Mouse (Mus musculus): ENCODE results near the gene Kif2a.
"Not testable (repeated sequence)": the region's sequence is repeated elsewhere in the genome, so short reads cannot be mapped to it uniquely, and the experiment has no call there.

Kif2a gene

DNA sequence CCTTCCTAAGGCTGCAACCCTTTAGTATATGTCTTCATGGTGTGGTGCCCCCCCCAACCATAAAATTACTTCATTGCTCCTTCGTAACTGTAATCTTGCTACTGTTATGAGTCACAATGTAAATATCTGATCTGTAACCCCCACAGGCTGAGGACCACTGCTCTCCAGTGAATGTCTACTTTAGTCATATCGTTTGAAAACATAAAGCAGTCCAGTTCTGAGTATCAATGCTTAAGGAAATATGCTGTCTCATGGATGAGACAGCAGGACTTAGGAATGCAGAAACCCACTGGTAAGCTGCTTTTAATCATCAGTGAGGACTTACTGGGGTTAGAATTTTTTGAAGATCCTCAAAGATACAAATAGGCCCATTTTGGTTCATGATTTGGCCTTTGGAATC lies 2.5 kb downstream of the Kif2a start:
- no peak for DNase-seq (ENCODE audit: low spot score)

- no peak for DNase-seq (ENCODE audit: low spot score)
Observed at GRCm38 (mm10) chr13:107013926-107014325, 8.0 kb downstream of the Kif2a start.

- no peak for DNase-seq (ENCODE audit: low spot score)
Observed at GRCm38 (mm10) chr13:107011618-107012017, 10.3 kb downstream of the Kif2a start.

- no peak for DNase-seq (ENCODE audit: low spot score)
Observed at GRCm38 (mm10) chr13:107008174-107008573, 13.8 kb downstream of the Kif2a start.

DNA sequence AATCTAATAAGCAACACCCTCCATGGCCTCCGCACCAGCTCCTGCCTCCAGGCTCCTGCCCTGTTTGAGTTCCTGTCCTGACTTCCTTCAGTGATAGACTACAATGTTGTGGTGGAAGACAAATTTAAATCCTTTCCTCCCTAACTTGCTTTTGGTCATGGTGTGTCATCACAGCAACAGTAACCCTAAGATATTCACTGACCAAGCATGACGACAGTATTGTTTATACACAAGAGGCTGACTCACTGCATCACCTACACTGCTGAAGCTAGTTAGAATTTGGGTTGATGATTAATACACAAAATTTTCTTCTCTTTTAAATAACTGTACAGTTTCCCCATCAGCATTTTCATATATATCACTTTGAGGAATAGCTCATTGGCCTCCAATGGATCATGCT lies 18.7 kb downstream of the Kif2a start:
- DNase-seq (ENCODE audit: low spot score): no peak

GRCm38 (mm10) chr13:106998671-106999070 lies 23.3 kb downstream of the Kif2a start:
- DNase-seq (ENCODE audit: low spot score): no peak

DNA sequence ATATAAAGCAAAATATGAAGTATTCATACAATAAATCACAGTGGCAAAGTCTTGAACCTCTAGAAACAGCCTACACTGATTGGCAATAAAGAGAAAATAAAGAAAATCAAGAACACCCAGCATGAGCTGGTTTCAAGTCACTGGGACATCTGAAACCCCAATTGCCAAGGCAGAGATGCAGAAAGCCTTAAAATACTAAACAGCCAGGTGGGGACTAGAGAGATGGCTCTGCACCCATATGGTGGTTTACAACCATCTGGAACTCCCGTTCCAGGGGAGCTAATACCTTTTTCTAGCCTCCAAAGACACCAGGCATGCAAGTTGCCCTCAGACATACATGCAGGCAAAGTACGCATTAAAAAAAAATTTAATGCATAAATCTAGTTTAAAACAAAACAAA lies 23.9 kb downstream of the Kif2a start:
- no peak for DNase-seq (ENCODE audit: low spot score)

- not testable (repeated sequence) for DNase-seq (ENCODE audit: low spot score)
Observed at GRCm38 (mm10) chr13:106997557-106997956, 24.4 kb downstream of the Kif2a start.

GRCm38 (mm10) chr13:106996891-106997290 lies 25.0 kb downstream of the Kif2a start:
- no peak for DNase-seq (ENCODE audit: low spot score)

GRCm38 (mm10) chr13:106961496-106961895 lies 60.4 kb downstream of the Kif2a start:
- DNase-seq (ENCODE audit: low spot score): no peak

DNA sequence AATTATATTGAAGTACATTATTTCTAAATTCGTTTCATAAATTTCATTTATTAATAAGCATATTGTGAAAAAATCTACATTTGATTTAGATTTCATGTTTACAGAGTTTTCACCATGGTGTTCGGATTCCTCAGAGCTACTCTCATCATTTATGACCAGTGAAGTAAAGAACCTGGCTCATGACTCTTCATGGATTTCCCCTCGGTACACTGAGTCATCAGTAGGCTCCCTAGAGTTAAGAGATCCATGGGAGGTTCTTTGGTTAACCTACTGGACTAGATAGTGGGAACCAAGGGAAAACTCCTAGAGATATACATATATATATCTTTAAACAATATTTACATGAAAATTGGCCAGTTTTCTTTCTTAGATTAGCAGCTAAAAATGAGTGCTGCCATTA lies 61.4 kb downstream of the Kif2a start:
- no peak for DNase-seq (ENCODE audit: low spot score)

GRCm38 (mm10) chr13:106958286-106958685 lies 63.6 kb downstream of the Kif2a start:
- no peak for DNase-seq (ENCODE audit: low spot score)

- DNase-seq (ENCODE audit: low spot score): no peak
Observed at GRCm38 (mm10) chr13:106957554-106957953, 64.4 kb downstream of the Kif2a start.

DNA sequence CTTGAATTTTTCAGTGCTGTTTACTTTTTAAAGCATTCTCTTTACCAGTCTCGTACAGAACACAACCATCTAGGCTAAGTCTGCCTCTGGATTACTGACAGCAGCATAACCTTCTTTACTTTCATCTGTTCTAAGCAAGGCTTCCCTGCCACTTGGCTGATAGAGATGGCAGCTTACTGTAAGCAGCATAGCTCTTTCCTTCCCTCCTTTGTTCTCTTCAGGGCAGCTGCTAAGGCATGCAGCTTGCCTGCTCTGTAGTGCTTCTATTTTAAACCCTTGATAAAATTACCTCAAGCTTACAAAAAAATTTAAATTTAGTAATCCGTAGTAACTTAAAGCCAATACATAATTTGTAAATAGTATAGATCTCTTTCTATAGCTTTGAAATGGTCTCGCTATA lies 67.0 kb downstream of the Kif2a start:
- DNase-seq (ENCODE audit: low spot score): no peak

GRCm38 (mm10) chr13:106947583-106947982 lies 74.3 kb downstream of the Kif2a start:
- no peak for DNase-seq (ENCODE audit: low spot score)

DNA sequence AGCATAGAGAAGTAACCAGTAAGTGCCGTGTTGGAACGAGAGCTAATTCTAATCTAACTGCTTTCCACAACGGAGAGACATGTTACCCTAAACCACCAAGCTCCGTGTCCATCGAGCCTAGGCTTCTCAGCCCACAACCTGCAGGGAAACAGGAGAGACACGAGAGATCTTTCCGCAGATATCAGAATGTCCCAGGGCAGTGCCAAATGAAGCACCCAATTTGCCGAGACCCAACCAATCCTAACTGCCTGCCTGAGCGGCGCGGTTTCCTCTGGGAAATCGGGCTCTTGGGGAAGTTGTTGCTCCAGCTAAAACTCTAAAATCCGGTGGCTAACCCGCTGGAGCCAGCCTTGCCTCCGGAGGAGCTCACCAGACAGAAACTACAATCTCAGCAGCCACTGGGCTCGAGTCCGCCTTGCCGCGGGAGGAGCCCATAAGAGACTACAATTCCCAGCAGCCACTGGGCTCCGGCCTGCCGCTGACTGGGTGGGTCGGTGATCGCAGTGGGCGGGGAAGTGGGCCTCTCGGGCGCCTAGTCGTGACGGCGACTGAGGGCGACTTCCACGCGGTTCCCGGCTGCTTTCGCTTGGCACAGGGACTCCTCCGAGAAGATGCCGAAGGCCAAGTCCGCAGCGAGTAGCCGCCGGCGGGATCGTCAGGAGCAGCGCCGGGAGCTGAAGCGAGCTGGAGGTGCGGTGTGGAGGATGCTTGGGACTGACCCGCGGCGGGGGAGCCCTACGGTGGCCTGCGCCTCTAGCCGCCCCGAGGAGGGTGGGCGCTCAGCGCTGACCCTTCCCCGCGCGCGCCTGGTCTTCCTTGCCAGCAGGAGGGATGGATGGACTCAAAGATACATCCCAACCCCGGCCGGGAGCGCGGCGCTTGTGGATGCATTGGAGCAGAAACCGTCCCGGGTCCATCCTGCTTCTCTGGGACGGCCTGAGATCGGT lies 75.1 kb downstream of the Kif2a start, which contains the start of gene Dimt1:
TSS of gene Dimt1 (plus strand) at position 534 of the 947 bp plus-strand sequence.
- DNase-seq (ENCODE audit: low spot score): peak; percentile 82

- DNase-seq (ENCODE audit: low spot score): no peak
Observed at GRCm38 (mm10) chr13:106945518-106945917, 76.4 kb downstream of the Kif2a start.

- DNase-seq (ENCODE audit: low spot score): no peak
Observed at GRCm38 (mm10) chr13:106942721-106943120, 79.2 kb downstream of the Kif2a start.

- no peak for DNase-seq (ENCODE audit: low spot score)
Observed at GRCm38 (mm10) chr13:106941211-106941976, 80.5 kb downstream of the Kif2a start.

- DNase-seq (ENCODE audit: low spot score): no peak
Observed at GRCm38 (mm10) chr13:106937138-106937472, 84.8 kb downstream of the Kif2a start.

DNA sequence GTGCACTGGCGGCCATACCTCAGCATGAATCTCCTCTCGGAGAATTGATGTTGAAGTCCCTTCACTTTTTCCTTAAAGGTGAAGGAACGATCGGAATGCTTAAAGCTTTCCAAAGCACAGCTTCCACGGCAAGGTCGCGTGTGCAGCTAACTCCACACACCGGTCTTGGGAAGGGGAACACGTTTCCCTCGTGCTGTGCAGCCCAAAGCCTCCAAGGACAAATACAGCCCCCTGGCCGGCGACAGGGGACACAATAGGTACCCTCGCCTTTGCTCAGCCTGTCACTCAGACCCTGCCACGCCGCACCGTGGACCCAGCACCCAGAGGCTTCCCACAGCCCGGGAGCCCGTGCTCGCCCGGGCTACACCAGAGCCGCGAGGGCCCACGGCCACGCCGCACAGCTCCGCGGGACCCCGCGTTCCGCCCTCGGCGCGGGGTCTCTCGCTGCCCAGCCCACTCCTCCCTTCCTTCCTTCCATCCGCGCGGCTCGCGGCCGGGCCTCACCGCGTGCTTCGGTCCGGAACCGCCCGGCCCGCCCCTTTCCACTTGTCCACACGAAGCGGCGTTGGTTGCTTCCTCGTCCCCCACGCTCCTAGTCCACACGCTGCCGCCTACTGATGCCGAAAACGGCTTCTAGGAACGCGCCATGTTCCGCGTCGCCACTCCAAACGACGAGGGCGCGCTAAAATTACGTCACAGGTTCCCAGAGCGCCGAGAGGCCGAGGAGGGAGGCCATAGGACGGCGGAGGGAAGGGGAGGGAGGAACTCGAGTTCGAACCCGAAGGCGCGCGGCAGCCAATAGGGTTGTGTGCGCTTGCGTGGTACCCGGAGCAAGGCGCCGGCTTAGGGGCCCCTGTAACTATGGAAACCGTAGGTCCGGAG lies 85.4 kb downstream of the Kif2a start, which contains the start of gene Ipo11:
TSS of gene Ipo11 (minus strand) at position 703 of the 882 bp plus-strand sequence.
- DNase-seq (ENCODE audit: low spot score): peak; percentile 65

DNA sequence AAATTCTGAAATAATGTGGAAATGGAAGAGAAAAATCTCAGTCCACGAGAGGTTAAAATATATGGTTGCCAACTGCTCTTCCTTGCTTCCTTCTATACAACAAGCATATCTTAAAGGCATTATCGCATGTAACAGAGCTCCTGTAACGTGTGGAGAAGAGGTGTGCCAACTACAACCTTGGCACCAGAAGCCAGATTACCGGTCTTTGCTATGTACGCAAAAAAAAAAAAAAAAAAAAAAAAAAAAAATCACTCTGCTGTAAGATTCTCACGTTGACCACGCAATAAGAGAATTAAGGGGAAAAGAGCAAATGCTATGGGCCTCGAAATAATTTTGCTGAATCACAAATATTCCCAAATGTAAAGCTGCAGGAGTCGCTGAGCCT lies 86.1 kb downstream of the Kif2a start:
- no peak for DNase-seq (ENCODE audit: low spot score)

Measured in layer of hippocampus, adult 9-10 months (tissue).